Mouse (Mus musculus) liver, adult 2 months (tissue): ENCODE results near the gene Acsl6.

Source experiments
- CTCF ChIP-seq: fragments of 200-500 bp; IDR thresholded peaks from 2 replicates; pipeline ENCODE4 v1.5.1; 2011; ENCODE audit warnings: low read depth, low read length, control low read depth
- POLR2A ChIP-seq: fragments of 200-500 bp; IDR thresholded peaks from 2 replicates; pipeline ENCODE4 v1.6.1; 2011; ENCODE audit warnings: low read length, control low read depth; ENCODE audit not compliant: insufficient read depth; ENCODE audit errors: extremely low read depth

- TF ChIP-seq CTCF (no peak), POLR2A (no peak)
These were observed 32.6 kb downstream of the Acsl6 start for GRCm38 (mm10) chr11:54336165-54336707.
